Mouse (Mus musculus) heart, embryonic 14.5 days (tissue): Measurements from ENCODE around the gene 4933427D14Rik. TPM values are rescaled to one million over a fixed set of nuclear protein-coding genes. Genes with fewer than 3 reads are reported as not detected.

ENCODE experiments used
- ATAC-seq: fragments of 200-750 bp; cut with Nextera tagmentation; 2 replicates; pipeline ENCODE4 v1.8.0; 2017; ENCODE audit warnings: low read depth, moderate TSS enrichment; ENCODE audit not compliant: insufficient number of reproducible peaks, insufficient read depth, low FRiP score
- H3K27ac ChIP-seq, 2 experiments: fragments of 200-500 bp in 1 of 2; fragments of 300-500 bp in 1 of 2; sonication (generic) in 1 of 2; replicated peaks in 1 of 2; 2 replicates each; pipeline ENCODE4 v1.5.1; 2012 to 2014; ENCODE audit warnings: low read depth in 2 of 2, low read length in 2 of 2, control low read depth in 1 of 2, mild to moderate bottlenecking in 1 of 2, mixed read lengths in 1 of 2; ENCODE audit not compliant: control insufficient read depth in 1 of 2, insufficient read depth in 1 of 2
- H3K27me3 ChIP-seq: fragments of 300-500 bp; sonication (generic); 2 replicates; pipeline ENCODE4 v1.6.1; 2014; ENCODE audit warnings: mild to moderate bottlenecking, low read length, control low read depth; ENCODE audit not compliant: control insufficient read depth, insufficient read depth
- H3K36me3 ChIP-seq: fragments of 300-500 bp; sonication (generic); 2 replicates; pipeline ENCODE4 v1.6.1; 2014; ENCODE audit warnings: mild to moderate bottlenecking, control low read depth, low read length, mixed read lengths; ENCODE audit not compliant: control insufficient read depth, insufficient read depth
- H3K4me1 ChIP-seq, 2 experiments: fragments of 200-500 bp in 1 of 2; fragments of 300-500 bp in 1 of 2; sonication (generic) in 1 of 2; 2 replicates each; pipeline ENCODE4 v1.6.1; 2012 to 2014; ENCODE audit warnings: low read length in 2 of 2, control low read depth in 1 of 2, mixed read lengths in 1 of 2; ENCODE audit not compliant: control insufficient read depth in 2 of 2, insufficient read depth in 2 of 2
- H3K4me2 ChIP-seq: fragments of 300-500 bp; sonication (generic); 2 replicates; pipeline ENCODE4 v1.6.1; 2014; ENCODE audit warnings: mild to moderate bottlenecking, low read length
- H3K4me3 ChIP-seq, 2 experiments: fragments of 200-500 bp in 1 of 2; fragments of 300-500 bp in 1 of 2; sonication (generic) in 1 of 2; 2 replicates each; pipeline ENCODE4 v1.5.1; 2012 to 2014; ENCODE audit warnings: low read length in 2 of 2, mild to moderate bottlenecking in 2 of 2, control low read depth in 1 of 2, low read depth in 1 of 2, moderate library complexity in 1 of 2; ENCODE audit not compliant: control insufficient read depth in 1 of 2, insufficient read depth in 1 of 2
- H3K9ac ChIP-seq: fragments of 300-500 bp; sonication (generic); 2 replicates; pipeline ENCODE4 v1.6.1; 2014; ENCODE audit warnings: mild to moderate bottlenecking, low read length
- H3K9me3 ChIP-seq: fragments of 300-500 bp; sonication (generic); 2 replicates; pipeline ENCODE4 v1.6.1; 2016; ENCODE audit warnings: low read length, control low read depth; ENCODE audit not compliant: control insufficient read depth
- WGBS: fragments of 180-500 bp; shearing (Covaris S2); extraction: QIAGEN DNeasy Blood & Tissue Kit; methylation state at CpG from one replicate; pipeline ENCODE4 v1.1.7; 2014; 5-methylcytosine and 5-hydroxymethylcytosine counted together
- polyA plus RNA-seq: library from polyadenylated mRNA; unstranded; fragments of >200 nt; fragmentation: Nextera tagmentation; extraction: Ambion mirVana; gene quantifications from 2 replicates; pipeline ENCODE4 v1.2.1, GENCODE M21; 2014

Gene 4933427D14Rik
- polyA plus RNA-seq, 1 experiment from 2014 or later = 6.5 TPM

DNA sequence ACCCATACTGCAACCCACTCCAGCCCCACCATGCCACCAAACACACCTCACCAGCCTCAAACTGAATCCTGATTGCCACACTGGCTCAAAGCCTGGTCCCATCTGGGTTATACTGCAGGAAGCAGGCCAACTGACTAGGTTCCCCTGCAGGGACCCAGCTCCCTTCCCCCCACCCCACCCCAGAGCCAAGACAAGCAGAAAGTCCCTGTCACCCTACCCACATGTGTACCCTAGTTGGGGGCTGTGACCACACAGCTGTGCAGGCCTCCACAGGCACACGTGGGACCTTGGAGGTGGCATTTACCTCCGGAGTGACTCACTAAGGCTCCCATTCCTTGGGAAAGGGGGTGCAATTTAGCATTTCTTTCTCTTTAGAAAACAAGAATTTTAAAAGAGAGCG is 76.8 kb downstream of the 4933427D14Rik start:
- peaks cover 39 to 41% of the 10 kb centered on the region in 2 experiments for H3K4me1 ChIP-seq
- 65% methylated on average over 3 of the region's 3 CpGs for WGBS
- H3K36me3 ChIP-seq = no peaks in the 10 kb centered on the region
- H3K9me3 ChIP-seq = no peaks in the 10 kb centered on the region
- H3K27ac ChIP-seq = peak overlapping the region; percentile 83 to 92; a peak in 3 of 4 replicates
- no peak for ATAC-seq
- H3K27me3 ChIP-seq = peaks cover 20% of the 10 kb centered on the region
- H3K9ac ChIP-seq = 0 out of 2 replicates have a peak overlapping the region, but pooled peaks have one; percentile 10
- H3K4me2 ChIP-seq = peak overlapping the region; percentile 55
- no peak overlapping the region for H3K4me3 ChIP-seq

DNA sequence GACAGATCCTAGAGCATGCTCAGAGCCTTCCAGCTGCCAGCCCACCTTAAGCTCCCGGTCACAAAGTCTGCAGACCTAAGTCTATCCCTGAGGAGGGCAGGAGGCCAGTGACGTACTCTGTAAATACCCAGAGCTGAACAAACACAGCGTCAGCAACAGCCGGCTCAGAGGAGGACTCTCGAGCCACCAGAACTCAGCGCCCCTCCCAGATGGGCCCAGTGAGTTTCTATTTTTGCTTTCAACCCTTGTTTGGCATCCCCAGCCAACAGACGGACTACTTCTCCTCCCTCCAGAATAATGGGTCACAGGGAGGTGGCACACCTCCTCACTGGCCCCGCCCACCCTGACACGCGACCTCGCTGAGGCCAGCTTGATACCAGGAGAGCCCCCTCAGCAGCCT is 77.2 kb downstream of the 4933427D14Rik start:
- 9% methylated on average over 11 of the region's 11 CpGs for WGBS
- Histone ChIP-seq H3K4me1 (peaks cover 39 to 41% of the 10 kb centered on the region in 2 experiments), H3K4me2 (peak overlapping the region; percentile 55), H3K9me3 (no peaks in the 10 kb centered on the region), H3K4me3 (no peak overlapping the region; a peak in 1 of 4 replicates), H3K27ac (peak overlapping the region; percentile 83 to 92), H3K36me3 (no peaks in the 10 kb centered on the region), H3K27me3 (peaks cover 16% of the 10 kb centered on the region), H3K9ac (peak overlapping the region; percentile 51)
- peak; percentile 72 for ATAC-seq

DNA sequence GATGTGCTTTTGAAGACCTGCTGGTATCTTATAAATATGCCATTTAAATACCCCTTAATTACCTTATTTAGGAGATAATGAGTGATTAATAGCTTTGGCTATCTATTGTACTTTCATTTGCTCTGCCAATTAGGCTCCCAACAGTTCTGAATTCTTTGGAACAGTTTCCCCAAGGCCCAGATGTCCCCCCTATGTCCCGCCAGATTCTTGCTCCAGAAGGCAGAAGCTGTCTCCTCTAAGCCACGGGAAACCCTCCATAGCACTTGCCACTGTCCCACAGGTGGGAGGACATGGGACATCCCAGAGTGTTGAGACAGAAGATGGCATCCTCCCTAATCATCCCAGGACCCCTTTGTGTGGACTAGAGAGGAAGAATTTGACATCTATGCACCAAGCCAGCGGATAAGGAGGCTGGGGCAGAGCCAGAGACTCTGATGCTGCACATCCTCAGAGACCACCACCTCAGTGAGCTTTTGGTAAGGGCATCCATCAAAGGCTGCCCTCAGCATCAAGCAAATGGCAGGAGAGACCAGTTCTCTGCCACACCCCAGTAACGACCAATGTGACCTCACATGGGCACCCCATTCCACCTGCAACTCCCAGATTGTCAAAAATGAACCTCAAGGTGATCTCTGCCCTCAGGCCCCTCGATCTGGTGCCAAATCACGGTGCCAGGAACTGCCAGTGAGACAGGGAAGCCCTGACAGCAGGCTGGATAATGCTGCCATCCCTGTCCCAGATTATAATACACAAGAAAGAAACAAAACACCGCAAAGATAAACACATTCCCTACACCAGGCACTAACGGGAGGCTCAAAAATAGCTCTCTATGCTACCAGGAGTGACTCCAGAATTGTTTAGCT is 78.0 kb downstream of the 4933427D14Rik start:
- Histone ChIP-seq H3K9ac (peak overlapping the region; percentile 51), H3K9me3 (no peaks in the 10 kb centered on the region), H3K27me3 (peaks cover 8% of the 10 kb centered on the region), H3K36me3 (no peaks in the 10 kb centered on the region), H3K4me2 (peak overlapping the region; percentile 55), H3K4me1 (peaks cover 39 to 41% of the 10 kb centered on the region in 2 experiments), H3K4me3 (no peak overlapping the region), H3K27ac (peak overlapping the region; percentile 83 to 92)
- no peak for ATAC-seq
- WGBS = 55% methylated on average over 8 of the region's 8 CpGs

DNA sequence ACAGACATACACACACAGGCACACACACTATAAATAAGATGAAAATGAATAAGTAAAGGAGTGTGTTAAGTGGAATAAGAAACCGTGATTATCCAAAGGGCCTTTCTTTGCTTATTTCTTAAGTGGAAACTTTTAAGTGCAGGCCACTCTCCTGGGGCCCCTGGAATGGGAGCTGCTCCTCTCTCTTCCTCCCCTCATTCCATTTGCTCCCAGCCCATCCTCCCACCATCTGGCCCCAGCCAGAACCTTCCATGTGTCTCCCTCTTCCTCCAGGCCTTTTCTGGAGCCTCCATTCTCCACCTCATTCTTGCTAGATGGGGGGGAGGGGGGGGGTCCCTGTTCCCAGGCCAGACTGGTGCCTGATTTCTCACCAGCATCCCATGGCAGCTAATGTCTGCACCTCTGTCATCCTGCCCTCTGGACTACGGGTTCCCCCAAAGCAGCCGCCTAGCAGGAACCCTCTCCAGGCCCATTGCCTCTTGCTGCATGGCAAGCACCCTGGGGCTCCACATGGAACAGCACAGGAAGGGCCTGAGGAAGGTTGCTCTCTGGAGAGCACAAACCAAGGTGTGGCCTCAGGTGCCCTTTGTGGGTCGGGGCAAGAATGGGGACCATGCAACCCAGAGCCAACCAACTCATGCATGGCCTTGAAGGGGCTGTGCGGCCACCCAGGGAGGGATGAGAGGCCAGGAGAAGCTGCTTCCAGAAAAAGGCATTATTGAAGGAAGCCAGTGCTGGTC is 79.6 kb downstream of the 4933427D14Rik start:
- Histone ChIP-seq H3K27ac (no peak overlapping the region), H3K36me3 (no peaks in the 10 kb centered on the region), H3K9ac (no peak overlapping the region), H3K9me3 (no peaks in the 10 kb centered on the region), H3K4me1 (peaks cover 34 to 35% of the 10 kb centered on the region in 2 experiments), H3K4me2 (no peak overlapping the region), H3K27me3 (no peaks in the 10 kb centered on the region), H3K4me3 (no peak overlapping the region)
- no peak for ATAC-seq
- 78% methylated on average over 5 of the region's 5 CpGs for WGBS

DNA sequence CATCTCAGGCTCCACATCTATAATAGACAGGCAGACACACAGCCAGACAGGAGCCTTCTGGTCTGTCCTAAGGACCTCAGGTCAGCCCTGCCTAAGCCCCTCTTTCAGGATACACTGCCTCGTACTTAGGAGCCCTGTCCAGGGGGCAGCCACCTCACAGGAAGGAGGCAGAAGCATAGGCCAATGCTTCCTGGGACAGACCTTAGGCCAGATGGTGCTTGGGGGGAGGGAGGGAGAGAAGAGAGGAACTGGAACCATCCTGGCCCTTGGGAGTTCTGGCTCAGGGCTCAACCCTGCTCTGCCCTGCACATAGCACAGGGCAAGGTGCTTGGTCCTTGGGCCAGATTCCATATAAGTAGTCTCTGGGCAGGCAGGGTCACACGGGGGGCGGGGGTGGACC is 81.5 kb downstream of the 4933427D14Rik start:
- peaks cover 16 to 17% of the 10 kb centered on the region in 2 experiments for H3K4me1 ChIP-seq

DNA sequence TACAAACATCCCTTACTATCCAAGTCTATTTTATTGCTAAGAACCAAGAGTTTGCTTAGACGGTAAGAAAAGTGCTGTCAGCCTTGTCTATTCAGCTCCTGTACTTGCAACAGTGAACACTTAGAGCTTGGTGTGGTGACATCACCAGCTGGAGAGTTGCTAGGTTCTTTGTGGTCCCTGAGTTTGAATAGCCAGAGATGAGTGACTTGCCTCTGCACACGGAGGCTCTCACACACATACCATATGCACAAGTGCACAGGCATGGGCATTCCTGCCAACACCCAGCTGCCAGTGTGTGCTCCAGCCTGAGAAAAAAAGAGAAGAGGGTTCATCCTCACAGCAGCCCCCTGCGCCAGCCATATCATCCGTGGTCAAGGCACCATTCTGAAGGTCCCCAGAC is 83.7 kb downstream of the 4933427D14Rik start:
- Histone ChIP-seq H3K27me3 (no peaks in the 10 kb centered on the region), H3K9ac (no peak overlapping the region), H3K4me1 (no peaks in the 10 kb centered on the region), H3K9me3 (no peaks in the 10 kb centered on the region), H3K4me2 (no peak overlapping the region), H3K4me3 (no peak overlapping the region), H3K27ac (no peak overlapping the region), H3K36me3 (no peaks in the 10 kb centered on the region)
- no peak for ATAC-seq
- 74% methylated on average over 4 of the region's 4 CpGs for WGBS

More for the DNA sequence above, 81.5 kb downstream of the 4933427D14Rik start:
- H3K9ac ChIP-seq = no peak overlapping the region
- H3K9me3 ChIP-seq = no peaks in the 10 kb centered on the region
- ATAC-seq = no peak
- H3K4me3 ChIP-seq = no peak overlapping the region
- H3K36me3 ChIP-seq = no peaks in the 10 kb centered on the region
- no peak overlapping the region for H3K4me2 ChIP-seq
- WGBS = 65% methylated on average over 3 of the region's 3 CpGs
- no peaks in the 10 kb centered on the region for H3K27me3 ChIP-seq
- H3K27ac ChIP-seq = no peak overlapping the region

DNA sequence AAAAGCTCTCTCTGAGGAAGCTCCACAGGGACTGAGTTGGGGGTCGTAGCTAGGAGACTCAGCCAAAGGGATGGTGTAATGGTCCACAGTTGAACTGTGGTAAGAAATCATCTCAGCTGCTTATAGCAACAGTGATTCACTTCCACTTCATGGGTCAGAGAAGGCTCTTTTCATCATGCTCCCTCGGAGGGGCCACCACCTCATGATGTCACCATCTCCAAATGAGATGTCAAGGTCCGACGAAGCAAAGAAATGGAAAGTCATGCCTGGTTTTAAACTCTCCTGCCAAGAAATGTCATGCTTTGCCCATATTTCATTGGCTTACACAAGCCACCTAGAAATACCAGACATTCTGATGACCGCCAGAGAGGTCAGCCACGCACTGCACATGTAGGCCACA is 86.9 kb downstream of the 4933427D14Rik start:
- no peak for ATAC-seq
- WGBS = 84% methylated on average over 6 of the region's 6 CpGs

More for the DNA sequence above, 86.9 kb downstream of the 4933427D14Rik start:
- H3K4me1 ChIP-seq = no peaks in the 10 kb centered on the region
- H3K4me3 ChIP-seq = no peak overlapping the region
- H3K9me3 ChIP-seq = no peaks in the 10 kb centered on the region
- no peaks in the 10 kb centered on the region for H3K36me3 ChIP-seq
- H3K4me2 ChIP-seq = no peak overlapping the region
- no peak overlapping the region for H3K9ac ChIP-seq
- no peaks in the 10 kb centered on the region for H3K27me3 ChIP-seq
- no peak overlapping the region for H3K27ac ChIP-seq
